In the genomic region with DNA sequence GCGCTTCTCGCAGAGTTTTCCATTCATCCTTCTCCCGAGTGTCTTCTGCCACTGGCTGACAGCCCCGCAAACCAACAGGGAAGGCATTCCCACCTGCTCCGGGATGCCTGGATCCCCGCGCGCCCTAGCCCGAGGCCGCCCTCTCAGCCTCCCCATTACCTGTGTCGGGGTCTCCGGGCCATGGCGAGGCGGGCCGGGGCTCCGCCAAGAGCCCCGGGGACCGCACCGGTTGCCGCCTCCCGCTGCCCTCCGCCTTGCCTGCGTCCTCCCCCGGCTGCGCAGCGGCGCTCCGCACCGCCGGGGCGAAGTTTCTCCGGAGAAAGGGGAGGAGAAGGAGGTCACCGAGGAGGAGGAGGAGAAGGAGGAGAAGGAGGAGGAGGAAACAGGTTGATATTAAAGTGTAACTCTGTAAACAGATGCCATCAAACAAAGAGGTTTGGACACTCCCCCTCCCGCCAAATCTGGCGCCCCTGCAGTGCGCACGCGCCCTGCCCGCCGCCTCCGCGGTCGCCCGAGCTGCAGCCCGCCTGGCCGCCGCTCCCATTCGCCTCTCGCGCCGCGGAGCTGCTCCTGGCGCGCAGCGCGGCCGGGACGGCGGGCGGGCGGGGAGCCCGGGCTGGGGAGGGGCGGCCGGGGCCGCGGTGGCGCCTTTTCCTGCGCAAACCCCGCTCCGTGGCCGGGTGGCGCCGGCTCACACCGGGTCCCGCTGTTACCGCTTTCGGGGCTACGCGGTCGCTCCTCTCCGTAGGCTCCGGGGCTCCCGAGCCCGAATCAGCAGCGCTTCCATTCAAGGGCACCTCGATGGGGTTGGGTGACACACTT, we compare ENCODE assay signal across 8 mouse cellular contexts. TPM values are rescaled to one million over a fixed set of nuclear protein-coding genes. Genes with fewer than 3 reads are reported as not detected.
DNase-seq lines count a peak whose midpoint lies in the region; ATAC-seq lines count a peak whose summit lies in the region.

TSS of gene Myb (minus strand) at position 448 of the 822 bp plus-strand sequence.

- ATAC-seq in erythroid progenitor cell, adult 5-6 weeks (replicated peaks; ENCODE audit: low FRiP score, poor library complexity, severe bottlenecking): peak; percentile 65
- peak; percentile 31 for ATAC-seq in megakaryocyte, adult 5-6 weeks (ENCODE audit: poor library complexity, severe bottlenecking)

- H3K4me1 ChIP-seq in brown adipose tissue, adult 24 weeks (ENCODE audit: control insufficient read depth, insufficient read depth, insufficient read length, low read length): peaks cover 2% of the 10 kb centered on the region; the same call in 1 of the 2 replicates
- H3K4me1 ChIP-seq in hindbrain, embryonic 10.5 days (replicated peaks): peaks cover 32% of the 10 kb centered on the region

- peak; percentile 83 for DNase-seq in MEL-GATA-1-ER (ENCODE audit: extremely low read depth, low read depth)
- DNase-seq in hindbrain, embryonic 10.5 days (ENCODE audit: low spot score): peak; percentile 85
- DNase-seq in layer of hippocampus, postnatal 25 days (ENCODE audit: extremely low spot score in 1 of 2, low spot score in 1 of 2): peak; percentile 25 to 32
- peak; percentile 54 to 69 for DNase-seq in right cerebral cortex, postnatal 10 days (ENCODE audit: low spot score in 2 of 2)
- peak; percentile 34 to 59 for DNase-seq in urinary bladder, postnatal 4 days (ENCODE audit: low spot score in 2 of 2)

- peak within 1 kb of the TSS; percentile 59 for H3K4me3 ChIP-seq in brown adipose tissue, adult 24 weeks (ENCODE audit: insufficient read depth, low read depth, low read length)
- H3K4me3 ChIP-seq in hindbrain, embryonic 10.5 days: peak within 1 kb of the TSS; percentile 79

- H3K36me3 ChIP-seq in hindbrain, embryonic 10.5 days: no peaks in the 10 kb centered on the region

- under 1% methylated on average over 86 of the region's 86 CpGs for WGBS in hindbrain, embryonic 10.5 days

- H3K27me3 ChIP-seq in hindbrain, embryonic 10.5 days (ENCODE audit: insufficient read depth, poor library complexity, severe bottlenecking): peaks cover 74% of the 10 kb centered on the region

- no peaks in the 10 kb centered on the region for H3K9me3 ChIP-seq in hindbrain, embryonic 10.5 days

- no peak within 1 kb of the TSS for H3K27ac ChIP-seq in brown adipose tissue, adult 24 weeks (replicated peaks; ENCODE audit: low read depth, low read length)
- peak within 1 kb of the TSS; percentile 96 for H3K27ac ChIP-seq in hindbrain, embryonic 10.5 days

RNA-seq across cellular contexts. Expression of gene Myb, which starts in this region (rescaled TPM):
- 0.42 TPM in 1 of 2 replicates, not detected in the other for polyA plus RNA-seq in brown adipose tissue, adult 24 weeks (2012; ENCODE audit: insufficient read depth, insufficient read length, missing spikeins)
- 93.7 and 126 TPM in 2 replicates for total RNA-seq in erythroid progenitor cell, adult 5-6 weeks (2015; ENCODE audit: low replicate concordance)
- total RNA-seq in erythroid progenitor cell, adult 5-6 weeks (2017; ENCODE audit: low replicate concordance): 43.9 and 54.2 TPM in 2 replicates
- 4.3 and 5.7 TPM in 2 replicates for polyA plus RNA-seq in hindbrain, embryonic 10.5 days (2016; fragmentation: Nextera tagmentation; extraction: Ambion mirVana)
- under 1 TPM; 0.52 to 0.89 TPM for total RNA-seq in layer of hippocampus, postnatal 25 days (2021)
- total RNA-seq in megakaryocyte, adult 5-6 weeks (2015): 42.5 and 45.2 TPM in 2 replicates
- 38.3 and 50.7 TPM in 2 replicates for total RNA-seq in megakaryocyte, adult 5-6 weeks (2017)

Comparison
In these comparisons a context has a peak if more than half of its experiments do, and no peak if none do; other contexts are left out.
1. RNA of gene Myb (total RNA-seq): 43.9 to 126 TPM in erythroid progenitor cell, adult 5-6 weeks and 38.3 to 50.7 TPM in megakaryocyte, adult 5-6 weeks; 0.52 to 0.89 TPM in layer of hippocampus, postnatal 25 days; every median in the first group is over 10 times any median in the second.
2. Peak in DNase-seq in layer of hippocampus, postnatal 25 days; RNA of the gene not detected or under 1 TPM.
3. DNase-seq: peak in every context shown above with its lines; median percentile 85 in hindbrain, embryonic 10.5 days; 83 in MEL-GATA-1-ER; 62 in right cerebral cortex, postnatal 10 days; 46 in urinary bladder, postnatal 4 days; 28 in layer of hippocampus, postnatal 25 days.